Mouse (Mus musculus) neural tube, embryonic 12.5 days (tissue): Measurements from ENCODE around the gene Zfyve21. TPM values are rescaled to one million over a fixed set of nuclear protein-coding genes. Genes with fewer than 3 reads are reported as not detected.

ENCODE experiments used
- ATAC-seq: fragments of 200-750 bp; cut with Nextera tagmentation; 2 replicates; pipeline ENCODE4 v1.8.0; 2017; ENCODE audit warnings: low read depth, mild to moderate bottlenecking, moderate TSS enrichment, moderate library complexity; ENCODE audit not compliant: low FRiP score
- H3K27ac ChIP-seq: fragments of 300-500 bp; sonication (generic); 2 replicates; pipeline ENCODE4 v1.5.1; 2016
- H3K27me3 ChIP-seq: fragments of 300-500 bp; sonication (generic); replicated peaks from 2 replicates; pipeline ENCODE4 v1.6.1; 2016; ENCODE audit warnings: mild to moderate bottlenecking
- H3K36me3 ChIP-seq: fragments of 300-500 bp; sonication (generic); 2 replicates; pipeline ENCODE4 v1.6.1; 2016; ENCODE audit warnings: mild to moderate bottlenecking
- H3K4me1 ChIP-seq: fragments of 300-500 bp; sonication (generic); 2 replicates; pipeline ENCODE4 v1.6.1; 2016
- H3K4me2 ChIP-seq: fragments of 300-500 bp; sonication (generic); replicated peaks from 2 replicates; pipeline ENCODE4 v1.6.1; 2016; ENCODE audit warnings: mild to moderate bottlenecking
- H3K4me3 ChIP-seq: fragments of 300-500 bp; sonication (generic); 2 replicates; pipeline ENCODE4 v1.5.1; 2016
- H3K9ac ChIP-seq: fragments of 300-500 bp; sonication (generic); 2 replicates; pipeline ENCODE4 v1.6.1; 2016; ENCODE audit warnings: mild to moderate bottlenecking
- H3K9me3 ChIP-seq: fragments of 300-500 bp; sonication (generic); 2 replicates; pipeline ENCODE4 v1.6.1; 2016; ENCODE audit warnings: mild to moderate bottlenecking
- WGBS: fragments of 180-500 bp; shearing (Covaris S2); methylation state at CpG from one replicate; pipeline ENCODE4 v1.1.7; 2016; 5-methylcytosine and 5-hydroxymethylcytosine counted together
- polyA plus RNA-seq: library from polyadenylated mRNA; unstranded; fragments of >200 nt; fragmentation: Nextera tagmentation; extraction: Ambion mirVana; gene quantifications from 2 replicates; pipeline ENCODE4 v1.2.1, GENCODE M21; 2016

Zfyve21 gene
- polyA plus RNA-seq, 1 experiment from 2014 or later, result 48.8 TPM

DNA sequence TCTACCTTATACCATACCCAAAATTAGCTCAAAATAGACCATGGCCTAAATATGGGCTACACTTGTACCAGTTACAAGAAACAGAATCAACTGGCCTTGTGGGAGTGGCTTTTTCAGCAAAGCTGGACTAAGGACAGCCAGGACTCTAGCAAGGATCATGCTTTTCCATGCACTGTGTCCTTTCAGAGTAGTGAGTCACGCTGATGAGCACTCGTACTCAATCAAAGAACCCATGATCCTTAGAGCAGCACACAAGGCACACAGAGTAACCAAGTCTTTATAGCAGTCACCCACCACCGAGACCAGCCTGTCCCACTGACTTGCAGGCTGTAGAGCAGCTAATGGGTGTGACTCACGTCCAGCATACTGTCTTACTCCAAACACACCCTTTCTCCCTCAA is 39.6 kb downstream of the Zfyve21 start:
- ATAC-seq, result no peak
- Histone ChIP-seq H3K4me3 (no peak overlapping the region), H3K27me3 (no peaks in the 10 kb centered on the region), H3K4me1 (no peaks in the 10 kb centered on the region), H3K9ac (no peak overlapping the region), H3K36me3 (no peaks in the 10 kb centered on the region), H3K27ac (no peak overlapping the region), H3K9me3 (no peaks in the 10 kb centered on the region), H3K4me2 (no peak overlapping the region)
- 66% methylated on average over 4 of the region's 4 CpGs for WGBS

DNA sequence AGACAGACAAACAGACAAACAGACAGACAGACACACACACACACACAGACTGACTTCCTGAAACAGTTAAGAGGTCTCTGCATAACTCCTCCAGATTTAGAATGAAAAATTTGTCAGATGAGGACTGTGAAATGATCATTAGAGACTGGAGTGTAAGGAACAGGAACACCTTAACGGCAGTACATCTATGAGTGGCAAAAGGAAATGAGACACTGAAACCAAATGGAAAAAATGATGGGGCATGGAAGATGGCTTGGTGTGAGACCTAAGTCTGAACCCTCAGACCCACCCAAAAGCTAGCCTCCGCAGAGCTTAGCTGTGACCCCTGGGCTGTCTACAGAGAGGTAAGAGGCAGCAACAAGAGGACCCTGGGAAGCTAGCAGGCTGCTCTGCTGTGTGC is 41.5 kb downstream of the Zfyve21 start:
- Histone ChIP-seq H3K36me3 (no peaks in the 10 kb centered on the region), H3K27me3 (no peaks in the 10 kb centered on the region), H3K27ac (no peak overlapping the region), H3K9ac (no peak overlapping the region), H3K4me2 (no peak overlapping the region), H3K4me1 (no peaks in the 10 kb centered on the region), H3K9me3 (no peaks in the 10 kb centered on the region), H3K4me3 (no peak overlapping the region)
- 97% methylated on average over 2 of the region's 2 CpGs for WGBS
- no peak for ATAC-seq

DNA sequence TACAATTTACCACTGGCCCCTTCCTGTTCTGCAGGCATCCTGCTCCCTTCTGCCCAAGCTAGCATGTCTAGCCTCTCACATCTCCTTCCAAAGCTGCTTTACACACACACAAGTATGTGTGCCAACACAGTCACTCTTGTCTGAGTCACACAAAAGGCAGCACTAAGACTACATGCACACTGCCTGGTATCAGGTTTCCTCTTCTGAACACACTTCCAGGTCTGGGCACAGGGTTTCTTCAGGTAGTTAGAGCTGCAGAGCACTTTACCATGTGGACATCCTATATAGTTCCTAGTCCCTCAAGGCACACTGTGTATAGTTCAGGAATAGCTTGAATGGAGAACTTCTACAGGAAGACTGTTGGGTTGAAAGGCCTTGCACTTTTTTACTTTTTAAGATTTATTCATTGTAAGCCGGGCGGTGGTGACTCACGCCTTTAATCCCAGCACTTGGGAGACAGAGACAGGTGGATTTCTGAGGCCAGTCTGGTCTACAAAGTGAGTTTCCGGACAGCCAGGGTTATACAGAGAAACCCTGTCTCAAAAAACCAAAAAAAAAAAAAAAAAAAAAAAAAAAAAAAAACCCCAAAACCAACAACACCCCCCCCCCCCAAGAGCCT is 50.3 kb downstream of the Zfyve21 start:
- no peak for ATAC-seq
- H3K4me3 ChIP-seq, result no peak overlapping the region
- H3K9me3 ChIP-seq, result no peaks in the 10 kb centered on the region
- H3K27ac ChIP-seq, result no peak overlapping the region
- no peak overlapping the region for H3K9ac ChIP-seq
- WGBS, result 86% methylated on average over 4 of the region's 4 CpGs
- H3K36me3 ChIP-seq, result 0 out of 2 replicates have a peak, but pooled peaks cover 4% of the 10 kb centered on the region
- H3K4me1 ChIP-seq, result no peaks in the 10 kb centered on the region
- no peaks in the 10 kb centered on the region for H3K27me3 ChIP-seq
- H3K4me2 ChIP-seq, result no peak overlapping the region

DNA sequence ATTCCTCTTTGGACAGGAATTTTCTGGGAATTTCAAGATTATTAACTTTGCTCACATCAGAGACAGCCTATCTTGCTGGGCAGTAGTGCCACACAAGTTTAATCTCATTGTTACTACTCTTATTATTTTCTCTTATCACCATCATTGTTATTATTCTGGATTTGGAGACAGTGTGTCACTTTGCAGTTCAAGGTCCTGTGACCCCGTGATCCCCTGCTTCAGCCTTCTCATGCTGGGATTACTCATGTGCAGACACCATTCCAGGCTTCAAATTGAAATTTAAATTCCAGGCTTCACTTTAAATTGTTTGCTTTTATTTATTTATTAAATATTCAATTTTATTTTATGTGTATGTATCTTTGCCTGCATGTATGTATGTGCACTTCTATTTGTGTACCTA is 55.8 kb downstream of the Zfyve21 start:
- Histone ChIP-seq H3K9me3 (no peaks in the 10 kb centered on the region), H3K27ac (no peak overlapping the region), H3K4me2 (no peak overlapping the region), H3K4me1 (no peaks in the 10 kb centered on the region), H3K36me3 (no peaks in the 10 kb centered on the region), H3K4me3 (no peak overlapping the region), H3K9ac (no peak overlapping the region), H3K27me3 (no peaks in the 10 kb centered on the region)
- no peak for ATAC-seq
- WGBS, result 87% methylated on average over 1 of the region's 1 CpGs

DNA sequence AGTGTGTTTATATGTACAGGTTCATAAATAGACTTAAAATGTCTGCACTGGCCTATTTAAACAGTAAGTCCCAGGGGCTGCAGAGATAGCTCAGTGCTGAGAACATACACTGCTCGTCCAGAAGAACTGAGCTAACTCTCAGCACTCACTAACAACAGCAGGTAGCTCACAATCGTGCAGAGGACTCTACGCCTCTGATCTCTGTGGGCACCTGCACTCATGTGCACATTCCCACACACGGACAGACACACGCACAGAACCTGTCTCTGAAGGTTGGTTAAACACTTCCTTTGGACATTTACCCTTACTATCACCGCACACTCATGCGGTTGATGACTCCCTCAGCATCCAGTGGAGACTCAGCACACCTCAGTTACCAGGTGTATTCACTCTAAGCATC is 56.8 kb downstream of the Zfyve21 start:
- Histone ChIP-seq H3K27me3 (no peaks in the 10 kb centered on the region), H3K4me3 (no peak overlapping the region), H3K9ac (no peak overlapping the region), H3K4me1 (no peaks in the 10 kb centered on the region), H3K36me3 (no peaks in the 10 kb centered on the region), H3K27ac (no peak overlapping the region), H3K9me3 (no peaks in the 10 kb centered on the region), H3K4me2 (no peak overlapping the region)
- ATAC-seq, result no peak
- WGBS, result 89% methylated on average over 7 of the region's 7 CpGs

DNA sequence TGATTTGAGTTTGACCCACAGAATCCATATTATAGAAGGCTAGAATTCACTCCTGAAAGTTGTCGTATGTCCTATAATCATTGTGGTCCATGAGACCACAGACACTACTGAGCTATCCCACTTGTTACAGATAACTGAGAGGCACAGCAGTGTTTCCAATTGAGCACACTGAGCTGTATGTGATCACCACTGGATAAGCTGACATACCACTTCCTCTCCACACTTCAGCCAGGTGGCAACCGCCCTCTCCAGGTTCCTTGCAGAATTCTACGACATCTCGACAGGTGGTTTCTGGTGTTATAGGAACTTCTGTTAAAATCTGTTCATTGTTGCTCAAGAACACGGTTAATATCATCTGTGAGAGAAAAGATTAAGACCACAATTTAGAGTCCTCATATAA is 58.1 kb downstream of the Zfyve21 start:
- H3K4me1 ChIP-seq, result no peaks in the 10 kb centered on the region
- WGBS, result 90% methylated on average over 5 of the region's 5 CpGs
- H3K4me3 ChIP-seq, result no peak overlapping the region
- no peaks in the 10 kb centered on the region for H3K36me3 ChIP-seq
- H3K4me2 ChIP-seq, result no peak overlapping the region
- H3K9ac ChIP-seq, result no peak overlapping the region
- no peaks in the 10 kb centered on the region for H3K9me3 ChIP-seq
- ATAC-seq, result no peak
- H3K27ac ChIP-seq, result no peak overlapping the region
- H3K27me3 ChIP-seq, result no peaks in the 10 kb centered on the region

DNA sequence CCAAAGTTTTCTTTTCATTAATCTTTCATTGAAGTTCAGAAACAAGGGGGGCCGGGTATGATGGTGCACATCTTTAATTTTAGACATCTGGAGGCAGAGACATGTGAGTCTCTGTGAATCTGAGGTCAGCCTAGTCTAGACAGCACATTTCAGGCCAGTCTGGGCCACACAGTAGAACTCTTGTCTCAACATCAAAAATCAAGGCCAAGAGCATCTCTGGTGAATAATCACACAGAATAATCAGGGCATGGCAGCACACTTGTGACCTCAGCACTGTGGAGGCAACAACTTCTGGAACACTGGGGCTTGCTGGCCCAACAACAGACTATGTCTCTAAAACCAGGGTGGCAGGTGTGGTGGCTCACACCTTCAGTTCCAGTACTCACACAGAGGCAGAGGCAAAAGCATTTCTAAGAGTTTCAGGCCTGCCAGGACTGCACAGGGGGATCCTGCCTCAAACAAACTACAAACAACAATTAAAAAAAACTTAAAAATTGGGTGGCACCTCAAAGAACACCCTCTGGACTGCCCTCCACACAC is 60.7 kb downstream of the Zfyve21 start:
- ATAC-seq, result no peak
- H3K9me3 ChIP-seq, result no peaks in the 10 kb centered on the region
- 75% methylated on average over 1 of the region's 1 CpGs for WGBS

DNA sequence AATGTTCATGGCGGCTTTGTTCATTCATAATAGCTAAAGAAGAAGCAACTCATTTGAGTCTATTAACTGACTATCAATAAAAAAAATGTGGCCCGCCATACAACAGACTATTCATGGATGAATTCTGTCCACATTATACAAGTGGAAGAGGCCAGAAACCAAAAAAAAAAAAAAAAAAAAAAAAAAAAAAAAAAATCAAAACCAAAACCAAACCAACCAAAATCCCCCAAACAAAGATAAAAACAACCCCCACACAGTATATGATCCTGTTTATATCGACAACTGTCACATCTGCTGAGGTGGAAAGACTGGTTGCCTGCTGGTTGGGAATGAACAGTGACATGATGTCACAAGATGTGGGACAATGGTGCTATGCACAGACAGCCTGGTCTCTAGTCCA is 61.5 kb downstream of the Zfyve21 start:
- Histone ChIP-seq H3K27me3 (no peaks in the 10 kb centered on the region), H3K4me1 (no peaks in the 10 kb centered on the region), H3K9ac (no peak overlapping the region), H3K4me3 (no peak overlapping the region), H3K27ac (no peak overlapping the region), H3K9me3 (no peaks in the 10 kb centered on the region), H3K4me2 (no peak overlapping the region), H3K36me3 (no peaks in the 10 kb centered on the region)
- 90% methylated on average over 3 of the region's 3 CpGs for whole genome bisulfite sequencing
- ATAC-seq, result no peak

More for the DNA sequence above, 60.7 kb downstream of the Zfyve21 start:
- H3K4me2 ChIP-seq, result no peak overlapping the region
- H3K36me3 ChIP-seq, result no peaks in the 10 kb centered on the region
- no peak overlapping the region for H3K4me3 ChIP-seq
- H3K27ac ChIP-seq, result no peak overlapping the region
- no peaks in the 10 kb centered on the region for H3K27me3 ChIP-seq
- H3K9ac ChIP-seq, result no peak overlapping the region
- H3K4me1 ChIP-seq, result no peaks in the 10 kb centered on the region

DNA sequence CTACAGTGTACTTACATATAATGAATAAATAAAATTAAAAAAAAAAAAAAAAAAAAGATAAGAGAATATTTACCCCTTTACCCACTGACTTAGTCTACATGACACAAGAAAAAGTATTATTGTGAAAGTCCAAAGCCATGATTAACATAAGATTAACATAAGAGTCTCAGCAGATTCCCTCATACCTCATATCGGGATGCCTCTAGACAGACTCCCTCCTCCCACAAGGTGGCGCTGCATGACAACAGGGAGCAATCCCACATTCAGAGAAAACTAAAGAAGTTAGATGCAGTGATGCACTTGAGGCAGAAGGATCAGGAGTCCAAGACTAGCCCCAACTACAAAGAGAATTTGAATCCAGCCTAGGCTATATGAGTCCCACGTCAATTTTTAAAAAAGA is 64.2 kb downstream of the Zfyve21 start:
- H3K27ac ChIP-seq, result no peak overlapping the region
- peak; percentile 44; the same call in 1 of the 2 replicates for ATAC-seq
- H3K4me2 ChIP-seq, result no peak overlapping the region
- H3K9me3 ChIP-seq, result no peaks in the 10 kb centered on the region
- H3K4me1 ChIP-seq, result no peaks in the 10 kb centered on the region
- no peak overlapping the region for H3K4me3 ChIP-seq
- H3K27me3 ChIP-seq, result no peaks in the 10 kb centered on the region
- H3K9ac ChIP-seq, result no peak overlapping the region
- no peaks in the 10 kb centered on the region for H3K36me3 ChIP-seq
- WGBS, result 15% methylated on average over 3 of the region's 3 CpGs

Other genes with a start within 250 kb of the Zfyve21 start
- gene Mark3, start 239.6 kb upstream of the Zfyve21 start, polyA plus RNA-seq, result 84.3 and 88.3 TPM in 2 replicates
- gene Ckb, start 141.8 kb upstream of the Zfyve21 start, polyA plus RNA-seq, result 2,325 and 2,426 TPM in 2 replicates
- 12.0 and 12.1 TPM in 2 replicates for gene Trmt61a, start 136.1 kb upstream of the Zfyve21 start, polyA plus RNA-seq
- 60.1 and 61.8 TPM in 2 replicates for gene Bag5, start 100.9 kb upstream of the Zfyve21 start, polyA plus RNA-seq
- 54.6 and 57.3 TPM in 2 replicates for gene Apopt1, start 100.9 kb upstream of the Zfyve21 start, polyA plus RNA-seq
- 481 and 504 TPM in 2 replicates for gene Klc1, start 55.3 kb upstream of the Zfyve21 start, polyA plus RNA-seq
- 5.5 and 7.5 TPM in 2 replicates for gene Xrcc3, start 297 bp upstream of the Zfyve21 start, polyA plus RNA-seq
- gene Ppp1r13b, start 93.9 kb downstream of the Zfyve21 start, polyA plus RNA-seq, result 17.7 and 18.3 TPM in 2 replicates
- 637 and 665 TPM in 2 replicates for gene Atp5mpl, start 152.8 kb downstream of the Zfyve21 start, polyA plus RNA-seq
- 0.65 and 0.75 TPM in 2 replicates for gene Tdrd9, start 157.4 kb downstream of the Zfyve21 start, polyA plus RNA-seq
- gene Rd3l, start 167.1 kb downstream of the Zfyve21 start, polyA plus RNA-seq, result not detected in 2 replicates